Mouse (Mus musculus): ENCODE data around the gene Dhx9.
A peak's percentile ranks its signal among the peaks of the same experiment; 100 is the strongest.
"Not testable (repeated sequence)": the region's sequence is repeated elsewhere in the genome, so short reads cannot be mapped to it uniquely, and the experiment has no call there.

The Dhx9 gene

DNA sequence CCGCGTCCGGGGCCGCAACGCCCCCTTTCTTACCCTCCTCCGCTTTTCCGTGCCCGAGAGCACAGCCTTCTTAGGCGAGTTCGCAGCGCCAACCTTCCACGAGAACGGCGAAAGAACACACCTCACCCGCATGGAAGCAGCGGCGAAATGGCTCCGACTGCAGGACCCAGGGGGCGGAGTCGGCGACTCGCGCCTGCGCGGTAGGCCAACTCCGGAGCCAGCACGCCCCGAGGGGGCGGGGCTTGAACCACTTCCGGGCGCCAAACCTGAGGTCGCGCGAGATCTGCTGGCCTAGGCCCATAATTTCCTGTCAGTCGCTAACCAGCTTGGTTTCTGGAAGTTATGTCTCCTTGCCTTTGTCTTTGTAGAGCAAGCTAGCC lies at the start of gene Dhx9:
Dhx9 (minus strand) TSS at position 161 of the 380 bp plus-strand sequence.
- DNase-seq (ENCODE audit: low read depth) = peak; percentile 91

- DNase-seq (ENCODE audit: low read depth) = no peak
Measured at GRCm38 (mm10) chr1:153535611-153536010, 48.2 kb upstream of the Dhx9 start.

DNA sequence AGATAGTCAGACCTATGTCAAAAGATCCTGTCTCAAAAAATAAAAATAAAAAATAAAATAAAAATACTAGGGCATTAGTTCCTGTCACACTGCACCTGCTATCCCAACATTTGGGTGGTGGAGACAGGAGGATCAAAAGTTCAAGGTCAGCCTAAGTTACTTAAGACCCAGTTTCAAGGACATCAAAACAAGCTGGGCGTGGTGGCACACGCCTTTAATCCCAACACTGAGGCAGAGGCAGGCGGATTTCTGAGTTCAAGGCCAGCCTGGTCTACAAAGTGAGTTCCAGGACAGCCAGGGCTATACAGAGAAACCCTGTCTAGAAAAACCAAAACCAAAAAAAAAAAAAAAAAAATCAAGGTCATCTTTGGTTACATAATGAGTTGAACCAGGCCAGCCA lies 45.4 kb upstream of the Dhx9 start:
- not testable (repeated sequence) for DNase-seq (ENCODE audit: low read depth)

DNA sequence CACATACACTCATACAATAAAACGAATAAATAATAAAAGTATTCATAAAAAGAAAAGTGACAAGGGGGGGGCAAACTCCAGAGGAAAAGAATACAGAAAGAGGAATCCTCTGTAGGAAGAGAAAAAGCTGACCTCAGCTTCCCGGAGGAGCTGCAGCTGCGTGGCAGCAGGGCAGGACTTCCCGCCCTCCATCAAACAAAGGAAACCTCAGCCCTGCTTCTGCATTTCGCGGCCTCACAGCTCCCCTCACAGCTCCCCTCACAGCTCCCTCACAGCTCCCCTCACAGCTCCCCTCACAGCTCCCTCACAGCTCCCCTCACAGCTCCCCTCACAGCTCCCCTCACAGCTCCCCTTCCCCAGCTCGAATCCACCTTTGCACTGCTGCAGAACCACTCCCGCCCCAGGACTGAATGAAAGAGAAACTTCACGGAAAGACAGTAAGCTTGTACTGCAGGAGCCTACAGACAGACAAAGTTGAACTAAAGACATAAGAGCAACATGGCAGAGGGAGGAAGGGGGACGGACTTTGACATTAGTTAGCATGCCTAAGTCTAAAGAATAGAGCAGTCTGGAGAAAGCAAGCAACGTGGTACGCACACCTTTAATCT lies 44.9 kb upstream of the Dhx9 start:
- no peak for DNase-seq (ENCODE audit: low read depth)

- DNase-seq (ENCODE audit: low read depth) = no peak
Measured at GRCm38 (mm10) chr1:153531677-153532233, 44.3 kb upstream of the Dhx9 start.

DNA sequence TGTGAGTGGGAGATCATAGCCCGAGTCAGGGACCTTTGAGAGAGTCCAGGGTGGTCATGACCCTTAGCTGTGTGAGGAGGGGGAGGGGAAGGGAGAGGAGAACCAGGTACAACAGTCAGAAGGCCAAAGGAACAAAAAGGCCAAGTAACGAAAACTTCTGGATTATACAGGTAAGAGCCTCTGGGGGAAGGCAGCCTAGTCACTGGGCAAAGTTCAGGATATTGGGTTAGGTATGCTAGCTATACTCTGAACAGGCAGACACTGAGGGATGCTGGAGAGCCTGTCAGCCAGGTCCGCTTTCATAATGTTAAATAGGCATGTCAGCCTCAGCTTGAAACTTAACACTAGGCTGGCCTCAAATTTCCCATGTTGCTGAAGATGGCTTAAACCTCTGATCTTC lies 34.7 kb upstream of the Dhx9 start:
- no peak for DNase-seq (ENCODE audit: low read depth)

DNA sequence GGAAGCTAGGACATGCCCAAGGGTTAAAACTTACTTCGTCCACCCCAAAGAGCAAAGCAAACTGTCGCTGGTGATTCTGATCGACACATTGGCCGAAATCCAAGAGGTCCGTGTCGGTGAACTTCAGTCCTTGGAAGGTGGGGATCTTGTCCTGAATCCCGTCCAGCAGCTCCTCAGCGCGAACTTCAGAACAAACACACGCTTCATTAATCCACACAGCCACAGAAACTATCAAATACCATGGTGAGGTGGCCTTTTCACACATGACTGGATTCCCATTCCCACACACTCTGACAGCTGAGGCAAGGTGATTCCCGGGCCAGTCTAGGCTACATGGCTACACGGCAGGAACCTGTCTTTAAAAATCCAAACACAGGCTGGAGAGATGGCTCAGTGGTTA lies 27.9 kb upstream of the Dhx9 start:
- DNase-seq (ENCODE audit: low read depth) = no peak

DNA sequence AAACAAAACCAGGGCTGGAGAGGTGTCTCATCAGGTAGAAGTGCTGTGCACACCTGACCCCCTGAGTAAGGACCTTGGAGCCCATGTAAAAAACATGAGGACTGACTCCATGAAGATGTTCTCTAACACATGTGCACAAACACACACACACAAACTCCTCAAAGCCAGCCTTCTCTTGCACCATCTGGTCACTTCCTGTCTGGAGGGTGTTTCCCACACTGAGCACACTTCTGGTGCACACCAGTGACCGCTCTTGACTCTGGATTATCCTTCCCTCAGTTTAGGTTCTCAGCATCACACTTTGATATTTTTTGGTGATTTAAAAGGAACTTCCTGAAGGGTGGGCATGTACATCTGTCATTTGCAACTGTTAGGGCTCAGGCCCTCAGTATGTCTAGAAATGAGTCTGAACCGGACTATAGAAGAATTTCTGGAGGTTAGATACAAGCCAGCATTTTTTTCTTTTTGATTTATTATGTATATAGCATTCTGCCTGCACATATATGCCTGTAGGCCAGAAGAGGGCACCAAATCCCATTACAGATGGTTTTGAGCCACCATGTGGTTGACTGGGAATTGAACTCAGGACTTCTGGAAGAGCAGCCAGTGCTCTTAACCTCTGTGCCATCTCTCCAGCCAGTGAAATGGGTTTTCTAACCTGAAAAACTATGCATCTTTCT lies 23.0 kb upstream of the Dhx9 start:
- no peak for DNase-seq (ENCODE audit: low read depth)

GRCm38 (mm10) chr1:153509569-153509968 lies 22.1 kb upstream of the Dhx9 start:
- not testable (repeated sequence) for DNase-seq (ENCODE audit: low read depth)

DNA sequence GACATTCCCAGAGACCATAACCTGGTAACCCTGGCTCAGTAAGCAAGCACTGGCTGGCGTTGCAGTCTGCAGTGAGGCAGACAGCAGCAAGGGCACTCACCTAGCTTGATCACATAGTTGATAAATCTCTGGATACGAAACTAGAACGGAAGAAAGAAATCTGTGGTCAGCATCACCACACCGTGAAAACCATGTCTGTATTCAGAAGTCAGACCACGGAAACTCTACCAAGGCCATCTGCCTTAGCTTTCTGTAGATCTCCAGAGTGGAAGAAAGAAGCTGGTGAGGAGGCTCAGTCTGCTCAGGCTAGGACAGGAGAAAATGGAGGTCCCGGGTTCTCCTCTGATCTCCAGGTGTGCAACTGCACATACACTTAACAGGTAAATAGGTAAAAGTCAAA lies 21.6 kb upstream of the Dhx9 start:
- no peak for DNase-seq (ENCODE audit: low read depth)

DNA sequence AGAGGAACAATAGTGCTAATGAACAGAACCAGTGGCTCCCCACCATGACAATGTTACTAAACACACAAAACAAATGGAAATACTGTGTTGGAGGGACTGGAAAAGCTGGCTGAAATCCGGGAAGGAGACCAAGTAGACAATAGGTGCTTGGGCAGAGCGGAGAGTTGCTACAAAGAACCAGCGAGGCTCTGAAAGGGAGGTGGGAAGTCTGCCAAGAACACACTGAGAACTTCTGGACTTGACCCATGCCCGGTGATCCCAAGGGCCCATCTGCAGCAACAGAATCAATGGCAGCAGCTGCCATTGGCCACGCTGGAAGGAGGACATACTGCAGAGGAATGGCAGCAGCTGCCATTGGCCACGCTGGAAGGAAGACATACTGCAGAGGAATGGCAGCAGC lies 18.8 kb upstream of the Dhx9 start:
- DNase-seq (ENCODE audit: low read depth) = no peak

- peak; percentile 33 for DNase-seq (ENCODE audit: low read depth)
Measured at GRCm38 (mm10) chr1:153501644-153502321, 14.3 kb upstream of the Dhx9 start.

DNA sequence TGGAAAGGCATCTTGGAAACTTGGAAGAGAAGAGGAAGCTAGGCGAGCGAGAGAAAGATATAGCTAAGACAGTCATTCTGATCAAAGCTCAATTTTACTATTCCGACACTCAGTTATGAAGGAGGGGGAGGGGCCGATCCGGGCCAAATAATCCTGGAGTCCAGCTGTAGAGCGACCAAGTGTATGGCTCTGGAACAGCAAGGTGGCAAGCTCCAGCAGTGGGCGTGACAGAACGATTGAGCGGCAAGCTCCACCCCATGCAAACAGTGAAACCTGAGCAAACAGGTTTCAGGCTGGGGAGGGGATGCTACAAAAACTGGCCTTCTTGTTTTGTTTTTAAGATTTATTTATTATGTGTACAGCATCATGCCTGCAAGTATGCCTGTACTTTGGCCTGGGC lies 12.6 kb upstream of the Dhx9 start:
- DNase-seq (ENCODE audit: low read depth) = no peak

GRCm38 (mm10) chr1:153496030-153496429 lies 8.6 kb upstream of the Dhx9 start:
- DNase-seq (ENCODE audit: low read depth) = no peak

- no peak for DNase-seq (ENCODE audit: low read depth)
Measured at GRCm38 (mm10) chr1:153493931-153494330, 6.5 kb upstream of the Dhx9 start.

- no peak for DNase-seq (ENCODE audit: low read depth)
Measured at GRCm38 (mm10) chr1:153493338-153493737, 5.9 kb upstream of the Dhx9 start.

GRCm38 (mm10) chr1:153491822-153492221 lies 4.4 kb upstream of the Dhx9 start:
- DNase-seq (ENCODE audit: low read depth) = no peak

DNA sequence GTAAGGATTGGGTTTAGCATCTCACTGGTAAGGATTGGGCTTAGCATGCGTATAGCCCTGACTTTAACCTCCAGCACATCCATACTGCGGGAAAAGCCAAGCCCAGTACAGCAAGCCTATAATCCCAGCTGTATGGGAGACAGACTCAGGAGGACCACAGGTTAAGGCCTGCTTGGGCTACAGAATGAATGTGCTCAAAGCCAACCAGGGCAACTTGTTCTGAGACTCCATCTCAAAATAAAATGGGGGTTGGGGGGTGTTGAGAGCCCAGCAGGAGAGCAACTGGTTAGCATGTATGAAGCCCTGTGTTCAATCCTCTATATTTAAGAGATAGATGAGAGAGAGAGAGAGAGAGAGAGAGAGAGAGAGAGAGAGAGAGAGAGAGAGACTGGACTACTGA lies 3.9 kb upstream of the Dhx9 start:
- no peak for DNase-seq (ENCODE audit: low read depth)

DNA sequence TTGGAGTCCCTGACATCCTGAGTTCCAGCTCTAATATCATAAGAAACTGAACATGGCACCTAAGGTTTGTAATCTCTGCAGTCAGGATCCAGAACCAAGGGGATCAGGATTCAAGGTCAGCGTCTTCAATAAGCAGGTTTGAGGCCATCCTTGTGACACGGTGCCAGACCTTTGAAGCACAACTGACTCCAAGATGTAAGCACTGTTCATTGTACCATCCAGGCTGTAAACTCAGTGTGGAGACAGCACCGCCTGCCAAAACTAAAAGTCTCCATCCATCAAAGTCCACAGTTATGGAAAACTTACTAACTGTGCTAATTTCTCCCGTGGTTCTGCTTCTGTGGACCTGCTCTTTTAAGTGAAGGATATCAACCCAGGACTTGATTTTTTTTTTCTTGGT lies 2.5 kb upstream of the Dhx9 start:
- no peak for DNase-seq (ENCODE audit: low read depth)

DNA sequence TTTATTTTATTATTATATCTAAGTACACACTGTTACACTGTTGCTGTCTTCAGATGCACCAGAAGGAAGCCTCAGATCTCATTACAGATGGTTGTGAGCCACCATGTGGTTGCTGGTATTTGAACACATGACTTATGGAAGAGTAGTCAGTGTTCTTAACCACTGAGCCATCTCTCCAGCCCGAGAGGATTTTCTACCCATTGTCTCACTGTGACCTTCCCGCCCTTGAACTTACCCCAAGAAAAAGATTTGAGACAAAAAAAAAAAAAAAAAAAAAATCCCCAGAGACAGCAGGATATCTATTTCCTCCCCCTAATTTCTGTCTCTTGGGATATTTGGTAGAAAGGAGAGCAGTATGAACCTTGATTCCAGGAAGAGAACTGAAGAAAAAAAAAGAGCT lies 2.1 kb upstream of the Dhx9 start:
- DNase-seq (ENCODE audit: low read depth) = no peak

DNA sequence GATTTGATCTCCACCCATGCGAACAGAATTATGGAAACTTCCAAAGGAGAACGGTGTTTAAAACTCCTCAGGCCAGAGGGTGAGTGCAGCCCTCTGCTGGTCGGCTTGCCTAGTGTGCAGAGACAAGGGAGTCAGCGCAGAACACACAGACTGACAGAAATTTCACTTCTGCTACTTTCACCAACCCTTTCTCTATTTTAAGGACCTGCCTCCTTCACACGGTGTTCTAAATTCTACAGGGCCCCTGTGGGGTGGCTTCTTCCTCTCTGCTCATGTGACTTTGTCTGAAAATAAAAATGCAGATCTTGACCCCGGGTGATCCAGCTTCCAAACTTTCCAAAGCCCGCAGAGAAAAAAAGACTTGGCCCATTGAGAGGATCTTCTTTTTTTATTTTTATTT lies 1.7 kb upstream of the Dhx9 start:
- DNase-seq (ENCODE audit: low read depth) = no peak

GRCm38 (mm10) chr1:153486767-153487499 lies 527 bp downstream of the Dhx9 start:
- DNase-seq (ENCODE audit: low read depth) = no peak

- not testable (repeated sequence) for DNase-seq (ENCODE audit: low read depth)
Measured at GRCm38 (mm10) chr1:153486120-153486519, 1.3 kb downstream of the Dhx9 start.

Data from fibroblast of lung, adult 2 months (primary cell).